Mouse (Mus musculus) cerebellum, adult 2 months (tissue): Measurements from ENCODE around the gene Creb3. TPM values are rescaled to one million over a fixed set of nuclear protein-coding genes. Genes with fewer than 3 reads are reported as not detected.
"Not testable (repeated sequence)": the region's sequence is repeated elsewhere in the genome, so short reads cannot be mapped to it uniquely, and the experiment has no call there.

Experiments
- DNase-seq, 2 experiments: peaks; one replicate each; pipeline ENCODE4 v3.0.0; 2021
- H3K27ac ChIP-seq: fragments of 200-500 bp; 2 replicates; pipeline ENCODE4 v1.5.1; 2012; ENCODE audit warnings: low read length, control low read depth, inconsistent platforms; ENCODE audit not compliant: insufficient read depth
- H3K27me3 ChIP-seq: fragments of 200-500 bp; 2 replicates; pipeline ENCODE4 v1.6.1; 2012; ENCODE audit warnings: inconsistent platforms, mild to moderate bottlenecking, low read length, moderate library complexity; ENCODE audit not compliant: control insufficient read depth, insufficient read depth
- H3K4me1 ChIP-seq: fragments of 200-500 bp; 2 replicates; pipeline ENCODE4 v1.6.1; 2011; ENCODE audit warnings: low read length; ENCODE audit not compliant: control insufficient read depth, insufficient read depth
- H3K4me3 ChIP-seq: fragments of 200-500 bp; replicated peaks from 2 replicates; pipeline ENCODE3; 2011; ENCODE audit warnings: mild to moderate bottlenecking, low read depth, low read length, control low read depth; ENCODE audit not compliant: insufficient read depth
- CTCF ChIP-seq: fragments of 200-500 bp; IDR thresholded peaks from 2 replicates; pipeline ENCODE4 v1.5.1; 2011; ENCODE audit warnings: low read depth, mild to moderate bottlenecking, control low read depth, low read length, moderate library complexity, borderline replicate concordance; ENCODE audit not compliant: insufficient read depth
- POLR2A ChIP-seq: fragments of 200-500 bp; IDR thresholded peaks from 2 replicates; pipeline ENCODE4 v1.6.1; 2011; ENCODE audit warnings: low read length, control low read depth, borderline replicate concordance; ENCODE audit not compliant: insufficient read depth
- WGBS: fragments of 180-500 bp; shearing (Covaris S2); methylation state at CpG from one replicate; pipeline ENCODE4 v1.1.7; 2018; 5-methylcytosine and 5-hydroxymethylcytosine counted together
- polyA plus RNA-seq: library from polyadenylated mRNA; depleted of rRNA; stranded (reverse); fragments of >200 nt; gene quantifications from 2 replicates; pipeline ENCODE4 v1.2.3, GENCODE M21; 2012

Gene Creb3
- polyA plus RNA-seq, 1 experiment: 71.2 TPM

DNA sequence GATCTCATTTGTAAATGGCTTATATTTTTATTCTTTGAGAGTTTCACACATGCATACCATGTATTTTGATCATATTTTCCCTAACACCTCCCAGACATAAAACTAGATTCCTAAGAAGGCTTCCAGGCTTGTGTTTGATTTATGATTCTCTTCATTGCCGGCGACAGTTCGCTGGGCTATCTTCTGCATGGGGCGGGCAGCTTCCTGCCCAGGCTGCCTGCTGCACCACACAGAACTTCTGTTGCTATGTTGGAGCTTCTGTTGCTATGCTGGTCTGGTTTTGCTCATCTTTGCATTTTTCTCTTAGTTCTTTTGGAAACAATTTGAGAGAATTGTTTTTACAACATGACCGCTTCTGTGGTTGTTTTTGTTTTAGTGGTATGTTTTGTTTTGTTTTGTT is 29.4 kb downstream of the Creb3 start:
- no peaks in the 10 kb centered on the region for H3K4me1 ChIP-seq
- no peak overlapping the region for H3K4me3 ChIP-seq
- TF ChIP-seq POLR2A (no peak), CTCF (no peak)
- no peaks in the 10 kb centered on the region for H3K27me3 ChIP-seq
- 80% methylated on average over 5 of the region's 5 CpGs for WGBS
- H3K27ac ChIP-seq: no peak overlapping the region
- DNase-seq: no peak

DNA sequence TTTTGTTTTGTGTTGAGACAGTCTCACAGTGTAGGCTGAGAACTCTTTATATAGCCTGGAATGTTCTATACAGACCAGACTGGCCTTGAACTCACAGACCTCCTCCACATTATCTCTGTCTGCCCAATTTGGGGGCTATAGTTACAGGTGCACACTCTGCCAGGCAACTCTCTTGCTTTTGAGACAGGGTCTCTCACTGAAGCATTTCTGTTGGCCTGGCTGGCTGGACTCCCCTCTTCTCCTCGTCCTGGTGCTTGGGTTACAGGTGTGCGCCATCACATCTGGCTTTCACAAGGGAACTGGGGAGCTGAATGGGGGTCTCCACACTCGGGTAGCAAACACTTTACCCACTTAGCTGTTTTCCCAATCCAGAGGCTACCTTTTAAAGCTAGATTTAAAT is 29.8 kb downstream of the Creb3 start:
- WGBS: 76% methylated on average over 3 of the region's 3 CpGs

DNA sequence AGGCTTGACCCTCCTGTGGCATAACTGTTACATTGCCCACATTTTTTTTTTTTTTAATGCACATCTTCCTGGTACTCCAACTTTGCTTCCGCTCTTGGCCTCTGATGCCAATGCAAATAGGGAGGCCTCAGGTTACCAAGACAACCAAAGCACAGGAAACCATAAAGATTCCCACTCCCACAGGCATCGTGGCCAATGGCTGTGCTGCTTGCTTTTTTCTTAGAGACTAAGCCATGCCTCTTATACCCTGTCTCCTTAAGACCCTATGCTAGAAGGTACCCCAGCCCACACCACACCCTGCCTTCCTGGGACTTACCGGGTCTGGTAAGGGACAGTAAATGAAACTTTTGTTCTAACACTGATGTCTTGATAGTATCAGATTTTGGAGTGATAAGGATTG is 31.3 kb downstream of the Creb3 start:
- DNase-seq: no peak
- TF ChIP-seq POLR2A (no peak), CTCF (no peak)
- H3K4me3 ChIP-seq: no peak overlapping the region
- no peaks in the 10 kb centered on the region for H3K27me3 ChIP-seq
- 62% methylated on average over 3 of the region's 3 CpGs for WGBS
- H3K27ac ChIP-seq: no peak overlapping the region
- H3K4me1 ChIP-seq: no peaks in the 10 kb centered on the region

More for the DNA sequence above, 29.8 kb downstream of the Creb3 start:
- no peak for DNase-seq
- no peaks in the 10 kb centered on the region for H3K27me3 ChIP-seq
- no peaks in the 10 kb centered on the region for H3K4me1 ChIP-seq
- no peak overlapping the region for H3K4me3 ChIP-seq
- TF ChIP-seq POLR2A (no peak), CTCF (no peak)
- H3K27ac ChIP-seq: no peak overlapping the region

DNA sequence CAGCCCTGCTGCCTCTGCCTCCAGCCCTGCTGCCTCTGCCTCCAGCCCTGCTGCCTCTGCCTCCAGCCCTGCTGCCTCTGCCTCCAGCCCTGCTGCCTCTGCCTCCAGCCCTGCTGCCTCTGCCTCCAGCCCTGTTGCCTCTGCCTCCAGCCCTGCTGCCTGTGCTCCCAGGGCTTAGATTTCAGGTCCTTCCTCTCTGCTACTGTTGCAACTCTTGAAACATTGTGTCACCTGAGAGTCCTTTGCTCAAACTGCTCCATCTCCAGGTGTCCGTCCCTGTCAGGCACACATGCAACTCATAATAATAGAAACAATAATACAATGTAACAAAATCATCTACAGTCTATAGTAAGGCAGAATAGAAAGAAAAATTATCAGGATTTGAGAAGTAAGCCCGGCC is 34.5 kb downstream of the Creb3 start:
- not testable (repeated sequence) for H3K4me3 ChIP-seq, DNase-seq, H3K27ac ChIP-seq, H3K4me1 ChIP-seq, H3K27me3 ChIP-seq
- WGBS: 86% methylated on average over 2 of the region's 2 CpGs

DNA sequence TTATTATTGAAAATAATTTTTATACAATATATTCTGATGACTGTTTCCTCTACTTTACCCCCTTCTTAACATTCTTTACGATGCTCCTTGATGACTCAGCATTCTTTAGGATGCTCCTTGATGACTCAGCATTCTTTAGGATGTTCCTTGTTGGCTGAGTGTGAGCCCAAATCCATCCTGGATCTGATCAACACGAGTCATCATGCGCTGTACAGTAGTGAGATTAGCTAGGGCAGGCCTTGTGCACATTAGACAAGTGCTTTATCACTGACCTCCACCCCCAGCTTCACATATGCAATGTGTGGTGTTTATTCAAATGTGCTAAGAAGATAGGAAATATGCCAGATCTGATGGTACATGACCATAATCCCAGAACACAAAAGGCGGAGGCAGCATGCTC is 36.1 kb downstream of the Creb3 start:
- 81% methylated on average over 4 of the region's 4 CpGs for WGBS
- Histone ChIP-seq H3K27ac (no peak overlapping the region), H3K4me1 (no peaks in the 10 kb centered on the region), H3K27me3 (no peaks in the 10 kb centered on the region), H3K4me3 (no peak overlapping the region)
- DNase-seq: no peak
- TF ChIP-seq CTCF (no peak), POLR2A (no peak)

DNA sequence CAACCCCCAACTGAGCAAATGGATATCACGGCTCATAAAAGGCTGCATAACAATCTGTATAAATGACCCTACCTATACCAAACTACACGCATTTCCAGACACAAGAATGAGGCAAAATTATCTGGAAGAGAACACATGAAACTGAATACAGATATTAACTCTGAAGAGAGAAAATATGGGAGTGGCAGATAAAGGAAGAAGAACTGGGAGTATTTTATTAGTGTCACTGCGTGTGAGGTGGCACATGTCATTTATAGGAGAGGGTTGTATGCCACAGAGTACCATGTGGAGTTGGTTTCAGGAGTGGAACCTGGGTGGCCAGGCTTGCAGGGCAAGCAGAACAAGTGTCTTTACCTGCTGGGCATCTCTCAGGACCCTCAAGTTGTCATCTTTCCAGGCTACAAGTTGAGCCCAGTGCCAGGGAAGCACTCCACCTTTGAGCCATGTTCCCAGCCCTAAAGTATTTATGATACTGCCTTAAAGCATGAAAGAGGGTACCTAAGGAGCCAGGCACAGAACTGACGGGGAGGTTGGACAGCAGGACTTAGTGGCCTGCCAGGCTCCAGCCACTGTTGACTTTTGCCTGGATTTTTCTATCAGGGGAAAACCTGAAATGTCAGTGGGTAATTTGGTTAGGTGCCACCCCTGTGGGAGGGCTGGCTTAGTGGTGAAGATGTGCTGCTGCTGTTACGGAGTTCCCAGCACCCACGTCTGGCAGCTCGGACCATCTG is 36.7 kb downstream of the Creb3 start:
- Histone ChIP-seq H3K4me3 (no peak overlapping the region), H3K4me1 (no peaks in the 10 kb centered on the region), H3K27me3 (no peaks in the 10 kb centered on the region), H3K27ac (no peak overlapping the region)
- WGBS: 82% methylated on average over 7 of the region's 7 CpGs
- TF ChIP-seq POLR2A: no peak
- TF ChIP-seq CTCF: no peak
- DNase-seq: no peak

DNA sequence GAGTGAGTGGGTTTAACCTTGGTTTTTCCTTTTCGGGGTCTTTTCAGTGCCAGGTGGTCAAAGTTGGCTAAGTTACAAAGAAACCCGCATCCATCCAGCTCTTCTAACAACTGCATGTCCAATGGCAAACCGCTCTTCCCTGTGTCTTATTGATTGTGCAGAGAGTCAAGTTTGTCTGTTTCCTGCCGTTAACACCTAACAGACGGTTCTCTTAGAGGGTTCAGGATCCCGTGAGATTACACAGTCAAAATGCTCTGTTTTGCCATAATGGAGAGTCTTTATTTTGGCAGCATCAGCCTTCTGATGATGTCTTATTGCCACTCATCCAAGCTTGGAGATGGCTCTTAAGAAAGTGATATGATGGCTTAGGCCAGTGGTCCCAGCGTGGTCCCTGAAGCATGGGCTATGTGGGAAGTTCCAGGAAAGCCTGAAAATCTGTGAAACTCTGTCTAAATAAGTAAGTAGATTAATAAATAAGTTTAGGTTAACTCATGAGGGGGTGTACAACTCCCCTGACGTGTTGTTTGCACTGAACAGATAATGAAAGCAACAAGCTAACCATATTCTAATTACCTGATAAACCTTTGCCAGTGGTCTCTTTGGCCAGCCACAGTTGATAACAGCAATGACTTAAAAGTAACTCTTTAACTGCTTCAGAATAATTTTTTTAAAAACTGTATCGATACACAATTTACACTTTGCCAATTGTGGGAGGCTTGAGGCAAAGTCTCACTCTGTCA is 38.2 kb downstream of the Creb3 start:
- TF ChIP-seq POLR2A: no peak
- no peak for TF ChIP-seq CTCF
- Histone ChIP-seq H3K27ac (no peak overlapping the region), H3K4me1 (no peaks in the 10 kb centered on the region), H3K4me3 (no peak overlapping the region), H3K27me3 (no peaks in the 10 kb centered on the region)
- 65% methylated on average over 9 of the region's 9 CpGs for WGBS
- DNase-seq: no peak

DNA sequence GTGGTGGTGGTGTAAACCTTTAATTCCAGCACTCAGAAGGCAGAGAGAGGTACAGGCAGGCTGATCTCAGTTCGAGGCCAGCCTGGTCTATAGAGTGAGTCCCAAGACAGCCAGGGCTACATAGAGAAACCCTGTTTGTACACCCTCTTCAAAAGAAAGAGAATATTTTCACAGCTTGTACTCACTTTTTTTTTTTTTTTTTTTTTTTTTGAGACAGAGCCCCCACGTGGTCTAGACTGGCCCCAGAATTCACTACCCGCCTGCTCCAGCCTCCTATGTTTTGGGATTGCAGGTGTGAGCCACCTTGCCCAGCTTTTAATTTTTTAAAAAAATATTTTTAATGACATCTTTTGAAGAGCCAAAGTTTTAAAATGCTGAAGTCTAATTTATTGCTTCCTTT is 42.0 kb downstream of the Creb3 start:
- Histone ChIP-seq H3K4me3 (no peak overlapping the region), H3K4me1 (no peaks in the 10 kb centered on the region), H3K27me3 (no peaks in the 10 kb centered on the region), H3K27ac (no peak overlapping the region)
- TF ChIP-seq CTCF (no peak), POLR2A (no peak)
- DNase-seq: no peak
- 59% methylated on average over 3 of the region's 3 CpGs for WGBS
